Mouse (Mus musculus) stomach, postnatal 0 days (tissue): ENCODE results near the gene Fer1l5. TPM values are rescaled to one million over a fixed set of nuclear protein-coding genes. Genes with fewer than 3 reads are reported as not detected.

Source experiments
- ATAC-seq: fragments of 200-750 bp; cut with Nextera tagmentation; 2 replicates; pipeline ENCODE4 v1.8.0; 2017; ENCODE audit not compliant: low FRiP score, low TSS enrichment
- DNase-seq: peaks from one replicate; pipeline ENCODE4 v3.0.0-alpha.2; 2016; ENCODE audit warnings: low spot score
- H3K27ac ChIP-seq: fragments of 300-500 bp; sonication (generic); replicated peaks from 2 replicates; pipeline ENCODE4 v1.5.1; 2014; ENCODE audit warnings: mild to moderate bottlenecking, control low read depth
- H3K27me3 ChIP-seq: fragments of 300-500 bp; sonication (generic); 2 replicates; pipeline ENCODE4 v1.6.1; 2014; ENCODE audit warnings: low read length; ENCODE audit not compliant: control insufficient read depth, insufficient read depth
- H3K36me3 ChIP-seq: fragments of 300-500 bp; sonication (generic); 2 replicates; pipeline ENCODE4 v1.6.1; 2014; ENCODE audit warnings: low read length, mixed read lengths; ENCODE audit not compliant: control insufficient read depth, insufficient read depth
- H3K4me1 ChIP-seq: fragments of 300-500 bp; sonication (generic); replicated peaks from 2 replicates; pipeline ENCODE4 v1.6.1; 2014; ENCODE audit warnings: antibody characterized with exemption; ENCODE audit not compliant: control insufficient read depth, insufficient read depth
- H3K4me2 ChIP-seq: fragments of 300-500 bp; sonication (generic); replicated peaks from 2 replicates; pipeline ENCODE4 v1.6.1; 2014; ENCODE audit warnings: low read depth, mild to moderate bottlenecking, control low read depth, moderate library complexity
- H3K4me3 ChIP-seq: fragments of 300-500 bp; sonication (generic); 2 replicates; pipeline ENCODE4 v1.5.1; 2014; ENCODE audit warnings: low read depth, low read length, control low read depth
- H3K9ac ChIP-seq: fragments of 300-500 bp; sonication (generic); 2 replicates; pipeline ENCODE4 v1.6.1; 2014; ENCODE audit warnings: mild to moderate bottlenecking, low read length, control low read depth, mixed read lengths
- H3K9me3 ChIP-seq: fragments of 300-500 bp; sonication (generic); 2 replicates; pipeline ENCODE4 v1.6.1; 2016; ENCODE audit warnings: low read length; ENCODE audit not compliant: control insufficient read depth
- CTCF ChIP-seq: IDR thresholded peaks from 2 replicates; pipeline ENCODE4 v1.5.1; 2016; ENCODE audit warnings: antibody characterized with exemption, low read depth, mild to moderate bottlenecking, moderate library complexity
- EP300 ChIP-seq: optimal IDR thresholded peaks from 2 replicates; pipeline ENCODE3; 2016; ENCODE audit warnings: antibody characterized with exemption
- WGBS: fragments of 180-500 bp; shearing (Covaris S2); extraction: QIAGEN DNeasy Blood & Tissue Kit; methylation state at CpG from one replicate; pipeline ENCODE4 v1.1.7; 2014; 5-methylcytosine and 5-hydroxymethylcytosine counted together
- polyA plus RNA-seq: library from polyadenylated mRNA; unstranded; fragments of >200 nt; fragmentation: Nextera tagmentation; extraction: Ambion mirVana; gene quantifications from 2 replicates; pipeline ENCODE4 v1.2.1, GENCODE M21; 2015

Fer1l5 gene
- polyA plus RNA-seq: 0.13 and 0.21 TPM in 2 replicates

- DNase-seq (no peak), ATAC-seq (no peak)
- Histone ChIP-seq H3K36me3 (no peaks in the 10 kb centered on the region), H3K4me3 (no peak within 1 kb of the TSS), H3K9ac (no peak within 1 kb of the TSS), H3K27ac (no peak within 1 kb of the TSS), H3K4me2 (no peak within 1 kb of the TSS), H3K4me1 (peaks cover 2% of the 10 kb centered on the region; the same call in 1 of the 2 replicates), H3K27me3 (no peaks in the 10 kb centered on the region), H3K9me3 (no peaks in the 10 kb centered on the region)
- WGBS: 81% methylated on average over 10 of the region's 10 CpGs
- TF ChIP-seq CTCF (no peak), EP300 (no peak)
Observed at GRCm38 (mm10) chr1:36371934-36372845, at the start of gene Fer1l5. Gene Fer1l5, plus strand, starts transcription at chr1:36372291.

- TF ChIP-seq CTCF (no peak), EP300 (no peak)
- H3K27ac ChIP-seq: no peak overlapping the region
- whole genome bisulfite sequencing: 56% methylated on average over 9 of the region's 9 CpGs
- no peaks in the 10 kb centered on the region for H3K9me3 ChIP-seq
- no peaks in the 10 kb centered on the region; the same call in 1 of the 2 replicates for H3K36me3 ChIP-seq
- no peaks in the 10 kb centered on the region for H3K4me1 ChIP-seq
- no peak overlapping the region for H3K9ac ChIP-seq
- H3K27me3 ChIP-seq: no peaks in the 10 kb centered on the region
- H3K4me2 ChIP-seq: no peak overlapping the region
- ATAC-seq: no peak
- no peak overlapping the region for H3K4me3 ChIP-seq
- no peak for DNase-seq
Observed at GRCm38 (mm10) chr1:36323076-36323475, 49.0 kb upstream of the Fer1l5 start.

- Histone ChIP-seq H3K36me3 (no peaks in the 10 kb centered on the region; the same call in 1 of the 2 replicates), H3K9ac (no peak overlapping the region), H3K9me3 (no peaks in the 10 kb centered on the region), H3K4me3 (no peak overlapping the region), H3K4me1 (no peaks in the 10 kb centered on the region), H3K4me2 (no peak overlapping the region), H3K27me3 (no peaks in the 10 kb centered on the region), H3K27ac (no peak overlapping the region)
- DNase-seq (peak; percentile 66), ATAC-seq (peak; percentile 70)
- WGBS: 25% methylated on average over 8 of the region's 8 CpGs
- peak; percentile 84 for TF ChIP-seq CTCF
- no peak for TF ChIP-seq EP300
Observed at GRCm38 (mm10) chr1:36323746-36324448, 48.2 kb upstream of the Fer1l5 start.

GRCm38 (mm10) chr1:36325900-36326321 lies 46.2 kb upstream of the Fer1l5 start:
- ATAC-seq: no peak
- no peak overlapping the region for H3K9ac ChIP-seq

GRCm38 (mm10) chr1:36326815-36327214 lies 45.3 kb upstream of the Fer1l5 start:
- Histone ChIP-seq H3K4me1 (no peaks in the 10 kb centered on the region), H3K27ac (no peak overlapping the region), H3K9me3 (no peaks in the 10 kb centered on the region), H3K9ac (no peak overlapping the region), H3K4me2 (no peak overlapping the region), H3K4me3 (no peak overlapping the region), H3K36me3 (peaks cover 7% of the 10 kb centered on the region; the same call in 1 of the 2 replicates), H3K27me3 (no peaks in the 10 kb centered on the region)
- TF ChIP-seq EP300: no peak
- no peak for TF ChIP-seq CTCF
- ATAC-seq (no peak), DNase-seq (no peak)
- 97% methylated on average over 2 of the region's 2 CpGs for WGBS

More at GRCm38 (mm10) chr1:36325900-36326321, 46.2 kb upstream of the Fer1l5 start:
- no peaks in the 10 kb centered on the region for H3K9me3 ChIP-seq
- no peak overlapping the region for H3K4me2 ChIP-seq
- no peak overlapping the region for H3K27ac ChIP-seq
- DNase-seq: no peak
- no peak overlapping the region for H3K4me3 ChIP-seq
- no peak for TF ChIP-seq CTCF
- no peaks in the 10 kb centered on the region for H3K27me3 ChIP-seq
- peaks cover 6% of the 10 kb centered on the region; the same call in 1 of the 2 replicates for H3K36me3 ChIP-seq
- WGBS: 81% methylated on average over 2 of the region's 2 CpGs
- H3K4me1 ChIP-seq: no peaks in the 10 kb centered on the region
